Mouse (Mus musculus): ENCODE data around the gene Trim17. TPM values are rescaled to one million over a fixed set of nuclear protein-coding genes. Genes with fewer than 3 reads are reported as not detected.

Gene Trim17
- polyA plus RNA-seq, 1 experiment from 2014 or later: 0.14 TPM

- no peak for ATAC-seq (ENCODE audit: insufficient read depth)
These were observed 14.5 kb downstream of the Trim17 start for GRCm38 (mm10) chr11:58969027-58969426.

GRCm38 (mm10) chr11:58969659-58970058 lies 15.2 kb downstream of the Trim17 start:
- H3K27ac ChIP-seq (ENCODE audit: low read depth): no peak overlapping the region
- no peaks in the 10 kb centered on the region for H3K27me3 ChIP-seq (ENCODE audit: insufficient read depth, low read length)
- peaks cover 13% of the 10 kb centered on the region; the same call in 1 of the 2 replicates for H3K36me3 ChIP-seq (ENCODE audit: insufficient read depth)
- TF ChIP-seq CTCF (IDR thresholded peaks at IDR 0.05; ENCODE audit: low read depth): no peak
- H3K4me2 ChIP-seq: no peak overlapping the region
- 59% methylated on average over 6 of the region's 6 CpGs for WGBS
- ATAC-seq (ENCODE audit: insufficient read depth) (no peak; the same call in 1 of the 2 replicates), DNase-seq (peak; percentile 55)
- no peak overlapping the region for H3K4me3 ChIP-seq (ENCODE audit: low read depth, low read length)
- H3K9me3 ChIP-seq (ENCODE audit: low read depth, low read length): no peaks in the 10 kb centered on the region
- H3K9ac ChIP-seq: no peak overlapping the region
- no peaks in the 10 kb centered on the region for H3K4me1 ChIP-seq (ENCODE audit: insufficient read depth)

More at GRCm38 (mm10) chr11:58969027-58969426, 14.5 kb downstream of the Trim17 start:
- Histone ChIP-seq H3K9me3 (ENCODE audit: low read depth, low read length) (no peaks in the 10 kb centered on the region), H3K4me2 (no peak overlapping the region), H3K4me1 (ENCODE audit: insufficient read depth) (no peaks in the 10 kb centered on the region), H3K27me3 (ENCODE audit: insufficient read depth, low read length) (no peaks in the 10 kb centered on the region), H3K4me3 (ENCODE audit: low read depth, low read length) (no peak overlapping the region), H3K9ac (no peak overlapping the region), H3K36me3 (ENCODE audit: insufficient read depth) (peaks cover 13% of the 10 kb centered on the region; the same call in 1 of the 2 replicates), H3K27ac (ENCODE audit: low read depth) (0 out of 2 replicates have a peak overlapping the region, but pooled peaks have one; percentile 36)
- no peak for DNase-seq
- WGBS: 64% methylated on average over 8 of the region's 8 CpGs
- no peak for TF ChIP-seq CTCF (IDR thresholded peaks at IDR 0.05; ENCODE audit: low read depth)

- Histone ChIP-seq H3K4me2 (no peak overlapping the region), H3K9ac (no peak overlapping the region), H3K36me3 (ENCODE audit: insufficient read depth) (peaks cover 13% of the 10 kb centered on the region; the same call in 1 of the 2 replicates), H3K9me3 (ENCODE audit: low read depth, low read length) (no peaks in the 10 kb centered on the region), H3K4me3 (ENCODE audit: low read depth, low read length) (no peak overlapping the region), H3K4me1 (ENCODE audit: insufficient read depth) (no peaks in the 10 kb centered on the region), H3K27me3 (ENCODE audit: insufficient read depth, low read length) (no peaks in the 10 kb centered on the region), H3K27ac (ENCODE audit: low read depth) (no peak overlapping the region)
- 82% methylated on average over 21 of the region's 21 CpGs for WGBS
- ATAC-seq (ENCODE audit: insufficient read depth): no peak
- no peak for DNase-seq
- peak; percentile 13; the same call in 1 of the 2 replicates for TF ChIP-seq CTCF (IDR thresholded peaks at IDR 0.05; ENCODE audit: low read depth)
These were observed 16.5 kb downstream of the Trim17 start for GRCm38 (mm10) chr11:58970831-58971530.

- H3K9ac ChIP-seq: no peak overlapping the region
- H3K9me3 ChIP-seq (ENCODE audit: low read depth, low read length): no peaks in the 10 kb centered on the region
- 94% methylated on average over 3 of the region's 3 CpGs for WGBS
- no peak for TF ChIP-seq CTCF (IDR thresholded peaks at IDR 0.05; ENCODE audit: low read depth)
- ATAC-seq (ENCODE audit: insufficient read depth) (no peak), DNase-seq (no peak)
- peaks cover 13% of the 10 kb centered on the region; the same call in 1 of the 2 replicates for H3K36me3 ChIP-seq (ENCODE audit: insufficient read depth)
- H3K4me2 ChIP-seq: no peak overlapping the region
- H3K27ac ChIP-seq (ENCODE audit: low read depth): no peak overlapping the region
- no peaks in the 10 kb centered on the region for H3K4me1 ChIP-seq (ENCODE audit: insufficient read depth)
- no peaks in the 10 kb centered on the region for H3K27me3 ChIP-seq (ENCODE audit: insufficient read depth, low read length)
- no peak overlapping the region for H3K4me3 ChIP-seq (ENCODE audit: low read depth, low read length)
These were observed 17.3 kb downstream of the Trim17 start for GRCm38 (mm10) chr11:58971796-58972195.

GRCm38 (mm10) chr11:58974414-58974813 lies 19.9 kb downstream of the Trim17 start:
- Histone ChIP-seq H3K27me3 (ENCODE audit: insufficient read depth, low read length) (no peaks in the 10 kb centered on the region), H3K9ac (no peak overlapping the region), H3K9me3 (ENCODE audit: low read depth, low read length) (no peaks in the 10 kb centered on the region), H3K4me1 (ENCODE audit: insufficient read depth) (0 out of 2 replicates have a peak, but pooled peaks cover under 1% of the 10 kb centered on the region), H3K27ac (ENCODE audit: low read depth) (no peak overlapping the region), H3K36me3 (ENCODE audit: insufficient read depth) (peaks cover 13% of the 10 kb centered on the region; the same call in 1 of the 2 replicates), H3K4me3 (ENCODE audit: low read depth, low read length) (no peak overlapping the region), H3K4me2 (no peak overlapping the region)
- TF ChIP-seq CTCF (IDR thresholded peaks at IDR 0.05; ENCODE audit: low read depth): no peak
- WGBS: 87% methylated on average over 3 of the region's 3 CpGs
- DNase-seq (no peak), ATAC-seq (ENCODE audit: insufficient read depth) (no peak)

GRCm38 (mm10) chr11:58977150-58977549 lies 22.7 kb downstream of the Trim17 start:
- Histone ChIP-seq H3K9me3 (ENCODE audit: low read depth, low read length) (no peaks in the 10 kb centered on the region), H3K4me3 (ENCODE audit: low read depth, low read length) (peak overlapping the region; percentile 94), H3K9ac (peak overlapping the region; percentile 87), H3K27ac (ENCODE audit: low read depth) (peak overlapping the region; percentile 72), H3K27me3 (ENCODE audit: insufficient read depth, low read length) (no peaks in the 10 kb centered on the region), H3K4me1 (ENCODE audit: insufficient read depth) (0 out of 2 replicates have a peak, but pooled peaks cover 5% of the 10 kb centered on the region), H3K4me2 (peak overlapping the region; percentile 98), H3K36me3 (ENCODE audit: insufficient read depth) (peaks cover 15% of the 10 kb centered on the region)
- WGBS: under 1% methylated on average over 29 of the region's 29 CpGs
- peak; percentile 47 for DNase-seq
- no peak for TF ChIP-seq CTCF (IDR thresholded peaks at IDR 0.05; ENCODE audit: low read depth)
- ATAC-seq (ENCODE audit: insufficient read depth): 0 out of 2 replicates have a peak, but pooled peaks have one; percentile 4

GRCm38 (mm10) chr11:58977607-58978026 lies 23.1 kb downstream of the Trim17 start:
- under 1% methylated on average over 21 of the region's 21 CpGs for WGBS
- DNase-seq (no peak), ATAC-seq (ENCODE audit: insufficient read depth) (peak; percentile 23; the same call in 1 of the 2 replicates)
- Histone ChIP-seq H3K4me2 (peak overlapping the region; percentile 98), H3K4me3 (ENCODE audit: low read depth, low read length) (peak overlapping the region; percentile 94), H3K9me3 (ENCODE audit: low read depth, low read length) (no peaks in the 10 kb centered on the region), H3K36me3 (ENCODE audit: insufficient read depth) (peaks cover 16% of the 10 kb centered on the region), H3K27me3 (ENCODE audit: insufficient read depth, low read length) (no peaks in the 10 kb centered on the region), H3K4me1 (ENCODE audit: insufficient read depth) (0 out of 2 replicates have a peak, but pooled peaks cover 5% of the 10 kb centered on the region), H3K9ac (peak overlapping the region; percentile 87), H3K27ac (ENCODE audit: low read depth) (peak overlapping the region; percentile 72)
- no peak for TF ChIP-seq CTCF (IDR thresholded peaks at IDR 0.05; ENCODE audit: low read depth)

All from lung, embryonic 14.5 days (tissue).